In genomic region chr11:40601572-40601909, GRCm38 (mm10) we compare ENCODE assay signal across 8 mouse cellular contexts.
DNase-seq lines count a peak whose midpoint lies in the region; TF ChIP-seq lines count a peak whose summit lies in the region.

No protein-coding gene starts in this region.

- no peak overlapping the region for H3K4me3 ChIP-seq in left cerebral cortex, adult 2 months

- intact Hi-C loops in gastrocnemius, postnatal 14 days (cut with DNase I; ENCODE audit: low total_unique reads) = loop anchor here (10.0 kb wide), 1 partner anchor 1017 kb away; no protein-coding TSS in a partner anchor
- intact Hi-C loops in left cerebral cortex, adult 2 months (cut with DNase I) = loop anchor here (1.0 to 10.0 kb wide), 4 partner anchors 129 to 1663 kb away; no protein-coding TSS in a partner anchor

- TF ChIP-seq CTCF in left cerebral cortex, adult 2 months (IDR thresholded peaks at IDR 0.05) = peak; percentile 92

- peak; percentile 27 for DNase-seq in gastrocnemius, adult 18-20 months (ENCODE audit: low spot score)
- no peak for DNase-seq in gastrocnemius, postnatal 14 days
- DNase-seq in right cerebral cortex, postnatal 10 days (ENCODE audit: low spot score in 2 of 2) = peak; percentile 50 to 66
- no peak for DNase-seq in right cerebral cortex, postnatal 14 days
- DNase-seq in cerebellum, postnatal 25 days = peak; percentile 13 to 54
- peak; percentile 26 to 45 for DNase-seq in left cerebral cortex, adult 2 months (ENCODE audit: extremely low spot score in 1 of 2, low spot score in 2 of 2)
- DNase-seq in retina, postnatal 1 day = peak; percentile 77
- no peak for DNase-seq in spleen, postnatal 14 days (ENCODE audit: low spot score in 2 of 2)

- H3K27ac ChIP-seq in left cerebral cortex, adult 2 months = peak overlapping the region; percentile 38; the same call in 1 of the 2 replicates

Comparison
In these comparisons a context has a peak if more than half of its experiments do, and no peak if none do; other contexts are left out.
1. DNase-seq: peak in gastrocnemius, adult 18-20 months (single experiment), right cerebral cortex, postnatal 10 days (2 of 2), cerebellum, postnatal 25 days (2 of 2), left cerebral cortex, adult 2 months (2 of 2) and retina, postnatal 1 day (single experiment); none in gastrocnemius, postnatal 14 days (single experiment), right cerebral cortex, postnatal 14 days (single experiment) and spleen, postnatal 14 days (0 of 2).